Mouse (Mus musculus) layer of hippocampus, postnatal 25 days (tissue): ENCODE results near the gene Atp1b1. TPM values are rescaled to one million over a fixed set of nuclear protein-coding genes. Genes with fewer than 3 reads are reported as not detected.

ENCODE experiments used
- DNase-seq, 2 experiments: peaks; one replicate each; pipeline ENCODE4 v3.0.0; 2022; ENCODE audit warnings: mixed read lengths in 2 of 2, low spot score in 1 of 2; ENCODE audit errors: extremely low spot score in 1 of 2
- total RNA-seq, 2 experiments: library from RNA; stranded (reverse); gene quantifications; 2 replicates each; pipeline ENCODE4 v1.2.3; 2021

The Atp1b1 gene
- total RNA-seq, 2 experiments from 2014 or later, result 2,052 to 2,072 TPM

GRCm38 (mm10) chr1:164399578-164399977, 58.6 kb downstream of the Atp1b1 start:
- no peak for DNase-seq

- DNase-seq, result no peak
Measured at GRCm38 (mm10) chr1:164397672-164398071, 60.5 kb downstream of the Atp1b1 start.

DNA sequence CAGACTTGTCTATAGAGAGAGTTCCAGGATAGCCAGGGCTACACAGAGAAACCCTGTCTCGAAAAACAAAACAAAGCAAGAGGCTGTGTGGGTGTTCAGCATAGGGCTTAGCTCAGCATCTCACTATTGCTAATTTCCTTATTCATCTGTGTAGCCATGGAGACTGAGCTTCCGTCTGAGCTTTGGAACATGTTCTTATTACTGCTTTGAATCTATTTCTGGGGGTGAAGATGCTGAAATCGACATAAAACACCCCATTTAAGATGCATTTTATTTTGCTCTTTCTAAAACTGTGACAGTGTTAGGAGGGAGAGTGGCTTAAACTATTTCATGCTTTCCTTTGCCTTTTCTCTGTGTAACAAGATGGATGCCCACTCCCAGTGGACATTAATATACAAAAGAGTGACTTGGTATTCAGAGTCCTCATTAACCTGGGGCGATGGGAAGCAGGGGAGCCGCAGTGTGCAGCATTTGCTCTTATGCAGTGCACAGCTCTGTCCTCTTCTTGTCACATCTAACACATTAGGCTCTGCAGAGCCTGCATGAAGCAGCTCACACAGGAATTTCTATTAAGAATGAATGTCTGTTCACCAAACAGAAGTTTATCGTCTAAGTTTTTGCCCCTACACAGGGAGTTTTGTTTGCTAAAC, 62.9 kb downstream of the Atp1b1 start:
- peak; percentile 13 to 32 for DNase-seq

GRCm38 (mm10) chr1:164392176-164392575, 66.0 kb downstream of the Atp1b1 start:
- DNase-seq, result no peak

DNA sequence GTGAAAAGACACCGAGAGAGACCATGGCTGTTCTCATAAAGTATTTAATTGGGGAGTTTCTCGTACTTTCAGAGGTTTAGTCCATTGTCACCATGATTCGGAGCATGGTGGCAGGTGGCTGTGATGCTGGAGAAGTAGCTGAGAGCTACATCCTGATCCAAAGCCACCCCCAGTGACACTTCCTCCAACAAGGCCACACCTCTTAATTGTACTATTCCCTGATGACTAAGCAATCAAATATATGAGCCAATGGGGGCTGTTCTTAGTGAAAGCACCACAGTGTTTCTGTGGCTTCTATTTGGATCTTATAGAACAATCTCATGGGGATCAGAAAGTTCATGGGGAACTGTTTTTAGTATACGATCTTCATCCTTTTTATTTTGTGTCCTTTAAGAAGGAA, 68.4 kb downstream of the Atp1b1 start:
- DNase-seq, result no peak

Other genes with a start within 250 kb of the Atp1b1 start
- gene Slc19a2, start 209.3 kb downstream of the Atp1b1 start, total RNA-seq, result 10 to 100 TPM in 1 of 2 experiments, 1 to 10 TPM in 1; 9.6 to 14.3 TPM
- gene Ccdc181, start 182.8 kb downstream of the Atp1b1 start, total RNA-seq, result 10 to 100 TPM; 22.0 to 22.5 TPM
- gene Nme7, start 154.2 kb downstream of the Atp1b1 start, total RNA-seq, result 10 to 100 TPM; 24.6 to 25.8 TPM
- 10 to 100 TPM; 26.0 to 26.9 TPM for gene Blzf1, start 150.9 kb downstream of the Atp1b1 start, total RNA-seq